11 mouse cellular contexts compared by ENCODE assay signal in genomic region chr8:11277602-11278051, GRCm38 (mm10). TPM values are rescaled to one million over a fixed set of nuclear protein-coding genes. Genes with fewer than 3 reads are reported as not detected.
DNase-seq lines count a peak whose midpoint lies in the region; TF ChIP-seq lines count a peak whose summit lies in the region.
"Had no signal": no experiment of that assay in that cellular context is flagged by ENCODE, and none has a peak within 500 bp of the region (broad histone marks: within the 10 kb centered on the region; RNA-seq: fewer than 3 reads in every experiment).

No protein-coding gene starts in this region.

- H3K27ac ChIP-seq in gastrocnemius, adult 2 months = peak overlapping the region; percentile 85
- H3K27ac ChIP-seq: forebrain, embryonic 13.5 days had no signal

- no peak for TF ChIP-seq CTCF in gastrocnemius, adult 2 months (IDR thresholded peaks at IDR 0.05)

- intact Hi-C loops in gastrocnemius, adult 2 months (cut with DNase I) = no loop called here

- DNase-seq in gastrocnemius, adult 2 months = peak; percentile 65
- no peak for DNase-seq in gastrocnemius, postnatal 4 days (ENCODE audit: low spot score in 2 of 2)
- peak; percentile 50 for DNase-seq in urinary bladder, postnatal 14 days (ENCODE audit: low spot score)
- DNase-seq in urinary bladder, postnatal 25 days (ENCODE audit: low spot score) = no peak
- DNase-seq in kidney, postnatal 25 days = peak; percentile 51 to 73
- peak; percentile 59 for DNase-seq in testis, postnatal 10 days (ENCODE audit: low spot score)
- no peak for DNase-seq in thymus, postnatal 0 days (ENCODE audit: low spot score)
- DNase-seq in thymus, postnatal 14 days = no peak
- DNase-seq: adrenal gland, adult 8-10 months had no signal

- H3K4me3 ChIP-seq in gastrocnemius, adult 2 months = no peak overlapping the region
- H3K4me3 ChIP-seq: forebrain, embryonic 13.5 days; limb, embryonic 12.5 days had no signal

RNA-seq across cellular contexts. Expression of gene Col4a2, which starts 35.0 kb away (rescaled TPM):
- 10 to 100 TPM; 51.3 to 69.5 TPM for total RNA-seq in gastrocnemius, adult 2 months (2021)
- 100 to 1,000 TPM; 480 to 481 TPM for total RNA-seq in gastrocnemius, postnatal 4 days (2021)
- polyA plus RNA-seq in thymus, postnatal 0 days (2015; fragmentation: Nextera tagmentation; extraction: Ambion mirVana) = 25.4 and 27.8 TPM in 2 replicates

RNA-seq across cellular contexts. Expression of gene Col4a1, which starts 35.0 kb away (rescaled TPM):
- 100 to 1,000 TPM in 1 of 2 experiments, 10 to 100 TPM in 1; 73.3 to 117 TPM for total RNA-seq in gastrocnemius, adult 2 months (2021)
- total RNA-seq in gastrocnemius, postnatal 4 days (2021) = 1,000 to 10,000 TPM in 1 of 2 experiments, 100 to 1,000 TPM in 1; 969 to 1,074 TPM
- polyA plus RNA-seq in thymus, postnatal 0 days (2015; fragmentation: Nextera tagmentation; extraction: Ambion mirVana) = 56.0 and 57.0 TPM in 2 replicates

Comparison
In these comparisons a context has a peak if more than half of its experiments do, and no peak if none do; other contexts are left out.
1. DNase-seq: peak in gastrocnemius, adult 2 months (single experiment), urinary bladder, postnatal 14 days (single experiment), kidney, postnatal 25 days (2 of 2) and testis, postnatal 10 days (single experiment); none in gastrocnemius, postnatal 4 days (0 of 2), urinary bladder, postnatal 25 days (single experiment), thymus, postnatal 0 days (single experiment) and thymus, postnatal 14 days (single experiment).
2. RNA of gene Col4a2, which starts 35.0 kb away (total RNA-seq): 480 to 481 TPM in gastrocnemius, postnatal 4 days; 51.3 to 69.5 TPM in gastrocnemius, adult 2 months; every median in the first group is over 4 times any median in the second.
3. RNA of gene Col4a1, which starts 35.0 kb away (total RNA-seq): 969 to 1,074 TPM in gastrocnemius, postnatal 4 days; 73.3 to 117 TPM in gastrocnemius, adult 2 months; every median in the first group is over 4 times any median in the second.